Comparison of ENCODE assay signal across 8 mouse cellular contexts in genomic region chr7:4151241-4151640, GRCm38 (mm10). TPM values are rescaled to one million over a fixed set of nuclear protein-coding genes. Genes with fewer than 3 reads are reported as not detected.
DNase-seq lines count a peak whose midpoint lies in the region; ATAC-seq and TF ChIP-seq lines count a peak whose summit lies in the region.

No protein-coding gene starts in this region.

- no peak for DNase-seq in kidney, postnatal 10 days
- DNase-seq in forebrain, embryonic 14.5 days (ENCODE audit: low spot score) = no peak
- peak; percentile 27 for DNase-seq in liver, postnatal 0 days
- DNase-seq in MN1 (ENCODE audit: low spot score) = no peak
- no peak for DNase-seq in spleen, adult 18-20 months
- DNase-seq in gastrocnemius, postnatal 36 days = no peak

- no peak for TF ChIP-seq POLR2A in bone marrow macrophage, adult 2 months (IDR thresholded peaks at IDR 0.05; ENCODE audit: borderline replicate concordance, low read depth, low read length)

- H3K4me1 ChIP-seq in kidney, embryonic 14.5 days (ENCODE audit: control insufficient read depth, insufficient read depth, low read length) = peaks cover 13% of the 10 kb centered on the region
- peaks cover 11% of the 10 kb centered on the region for H3K4me1 ChIP-seq in bone marrow macrophage, adult 2 months (ENCODE audit: control insufficient read depth, insufficient read depth, low read length)
- peaks cover 10% of the 10 kb centered on the region; the same call in 1 of the 2 replicates for H3K4me1 ChIP-seq in forebrain, embryonic 14.5 days (ENCODE audit: control insufficient read depth, insufficient read depth, low read length)
- H3K4me1 ChIP-seq in liver, postnatal 0 days (ENCODE audit: insufficient read depth) = peaks cover 26% of the 10 kb centered on the region

- H3K9me3 ChIP-seq in kidney, embryonic 14.5 days (ENCODE audit: control insufficient read depth, low read length) = no peaks in the 10 kb centered on the region
- no peaks in the 10 kb centered on the region for H3K9me3 ChIP-seq in forebrain, embryonic 14.5 days (replicated peaks; ENCODE audit: control insufficient read depth, low read length)
- H3K9me3 ChIP-seq in liver, postnatal 0 days (ENCODE audit: low read length) = no peaks in the 10 kb centered on the region

- peak overlapping the region; percentile 26 for H3K4me2 ChIP-seq in kidney, embryonic 14.5 days (replicated peaks; ENCODE audit: low read depth, low read length)
- peak overlapping the region; percentile 92 for H3K4me2 ChIP-seq in forebrain, embryonic 14.5 days (ENCODE audit: low read length)
- H3K4me2 ChIP-seq in liver, postnatal 0 days (ENCODE audit: low read depth, low read length) = peak overlapping the region; percentile 98

- H3K4me3 ChIP-seq in kidney, embryonic 14.5 days (ENCODE audit: low read length) = peak overlapping the region; percentile 14; the same call in 1 of the 2 replicates
- H3K4me3 ChIP-seq in bone marrow macrophage, adult 2 months (ENCODE audit: insufficient read depth, low read length) = peak overlapping the region; percentile 84
- peak overlapping the region; percentile 70 for H3K4me3 ChIP-seq in forebrain, embryonic 14.5 days (ENCODE audit: low read depth, low read length)
- H3K4me3 ChIP-seq in liver, postnatal 0 days (ENCODE audit: low read depth, low read length) = peak overlapping the region; percentile 82

- intact Hi-C loops in gastrocnemius, postnatal 36 days (cut with DNase I) = no loop called here

- H3K36me3 ChIP-seq in kidney, embryonic 14.5 days (ENCODE audit: control insufficient read depth, insufficient read depth, low read length) = peaks cover 17% of the 10 kb centered on the region
- H3K36me3 ChIP-seq in forebrain, embryonic 14.5 days (ENCODE audit: control insufficient read depth, insufficient read depth, low read length) = peaks cover 23% of the 10 kb centered on the region
- H3K36me3 ChIP-seq in liver, postnatal 0 days (replicated peaks; ENCODE audit: insufficient read depth, low read length) = peaks cover 17% of the 10 kb centered on the region

- ATAC-seq in kidney, embryonic 14.5 days (ENCODE audit: low FRiP score, low TSS enrichment) = no peak
- no peak for ATAC-seq in forebrain, embryonic 14.5 days
- ATAC-seq in liver, postnatal 0 days = peak; percentile 5; the same call in 1 of the 2 replicates

- no peak for TF ChIP-seq CTCF in bone marrow macrophage, adult 2 months (IDR thresholded peaks at IDR 0.05; ENCODE audit: low read depth, low read length)
- TF ChIP-seq CTCF in liver, postnatal 0 days (IDR thresholded peaks at IDR 0.05; ENCODE audit: low read depth) = no peak

- no peak overlapping the region for H3K9ac ChIP-seq in kidney, embryonic 14.5 days (ENCODE audit: low read depth, low read length)
- no peak overlapping the region for H3K9ac ChIP-seq in forebrain, embryonic 14.5 days (ENCODE audit: low read length)
- H3K9ac ChIP-seq in liver, postnatal 0 days (replicated peaks) = peak overlapping the region; percentile 36; the same call in 1 of the 2 replicates

- WGBS in kidney, embryonic 14.5 days = 16% methylated on average over 22 of the region's 22 CpGs
- 12% methylated on average over 21 of the region's 22 CpGs for WGBS in forebrain, embryonic 14.5 days
- 19% methylated on average over 22 of the region's 22 CpGs for WGBS in liver, postnatal 0 days (ENCODE audit: insufficient replicate concordance)

- peaks cover 13% of the 10 kb centered on the region for H3K27me3 ChIP-seq in kidney, embryonic 14.5 days (ENCODE audit: control insufficient read depth, insufficient read depth, low read length)
- H3K27me3 ChIP-seq in forebrain, embryonic 14.5 days (replicated peaks; ENCODE audit: control insufficient read depth, insufficient read depth, low read length) = peaks cover 18% of the 10 kb centered on the region
- 0 out of 2 replicates have a peak, but pooled peaks cover 3% of the 10 kb centered on the region for H3K27me3 ChIP-seq in liver, postnatal 0 days (ENCODE audit: insufficient read depth, low read length)

- no peak for TF ChIP-seq EP300 in liver, postnatal 0 days (IDR thresholded peaks at IDR 0.05; ENCODE audit: low read depth)

- no peak overlapping the region for H3K27ac ChIP-seq in kidney, embryonic 14.5 days (ENCODE audit: low read depth, low read length)
- H3K27ac ChIP-seq in bone marrow macrophage, adult 2 months (ENCODE audit: insufficient read depth, low read depth, low read length) = no peak overlapping the region
- H3K27ac ChIP-seq in forebrain, embryonic 14.5 days (ENCODE audit: low read depth, low read length) = no peak overlapping the region
- H3K27ac ChIP-seq in liver, postnatal 0 days (ENCODE audit: low read depth) = peak overlapping the region; percentile 97

RNA-seq across cellular contexts. Expression of gene Leng9, which starts 1.1 kb away (rescaled TPM):
- 1.8 and 2.5 TPM in 2 replicates for polyA plus RNA-seq in kidney, embryonic 14.5 days (2014; fragmentation: Nextera tagmentation; extraction: Ambion mirVana)
- 3.1 and 3.8 TPM in 2 replicates for polyA plus RNA-seq in bone marrow macrophage, adult 2 months (2012; ENCODE audit: insufficient read depth, insufficient read length, missing spikeins)
- 3.1 and 3.9 TPM in 2 replicates for polyA plus RNA-seq in forebrain, embryonic 14.5 days (2014; fragmentation: Nextera tagmentation; extraction: Ambion mirVana)
- 2.8 TPM in 2 replicates for polyA plus RNA-seq in liver, postnatal 0 days (2015; fragmentation: Nextera tagmentation; extraction: Ambion mirVana)
- 1 to 10 TPM; 2.0 to 2.9 TPM for total RNA-seq in gastrocnemius, postnatal 36 days (2021)

RNA-seq across cellular contexts. Expression of gene Cdc42ep5, which starts 13.4 kb away (rescaled TPM):
- 30.3 and 34.3 TPM in 2 replicates for polyA plus RNA-seq in kidney, embryonic 14.5 days (2014; fragmentation: Nextera tagmentation; extraction: Ambion mirVana)
- polyA plus RNA-seq in bone marrow macrophage, adult 2 months (2012; ENCODE audit: insufficient read depth, insufficient read length, missing spikeins) = not detected in 2 replicates
- polyA plus RNA-seq in forebrain, embryonic 14.5 days (2014; fragmentation: Nextera tagmentation; extraction: Ambion mirVana) = 5.6 and 5.9 TPM in 2 replicates
- 8.2 and 12.1 TPM in 2 replicates for polyA plus RNA-seq in liver, postnatal 0 days (2015; fragmentation: Nextera tagmentation; extraction: Ambion mirVana)
- 1 to 10 TPM; 2.0 to 3.1 TPM for total RNA-seq in gastrocnemius, postnatal 36 days (2021)

RNA-seq across cellular contexts. Expression of gene Leng8, which starts 14.4 kb away (rescaled TPM):
- 45.0 and 48.7 TPM in 2 replicates for polyA plus RNA-seq in kidney, embryonic 14.5 days (2014; fragmentation: Nextera tagmentation; extraction: Ambion mirVana)
- polyA plus RNA-seq in bone marrow macrophage, adult 2 months (2012; ENCODE audit: insufficient read depth, insufficient read length, missing spikeins) = 126 and 153 TPM in 2 replicates
- polyA plus RNA-seq in forebrain, embryonic 14.5 days (2014; fragmentation: Nextera tagmentation; extraction: Ambion mirVana) = 43.0 and 59.2 TPM in 2 replicates
- polyA plus RNA-seq in liver, postnatal 0 days (2015; fragmentation: Nextera tagmentation; extraction: Ambion mirVana) = 9.1 and 9.7 TPM in 2 replicates
- 10 to 100 TPM; 32.8 to 43.8 TPM for total RNA-seq in gastrocnemius, postnatal 36 days (2021)

RNA-seq across cellular contexts. Expression of gene Ttyh1, which starts 32.0 kb away (rescaled TPM):
- 1.2 and 1.5 TPM in 2 replicates for polyA plus RNA-seq in kidney, embryonic 14.5 days (2014; fragmentation: Nextera tagmentation; extraction: Ambion mirVana)
- not detected in 2 replicates for polyA plus RNA-seq in bone marrow macrophage, adult 2 months (2012; ENCODE audit: insufficient read depth, insufficient read length, missing spikeins)
- polyA plus RNA-seq in forebrain, embryonic 14.5 days (2014; fragmentation: Nextera tagmentation; extraction: Ambion mirVana) = 61.6 and 68.0 TPM in 2 replicates
- polyA plus RNA-seq in liver, postnatal 0 days (2015; fragmentation: Nextera tagmentation; extraction: Ambion mirVana) = 1.9 and 3.2 TPM in 2 replicates
- 1 to 10 TPM; 1.7 to 1.8 TPM for total RNA-seq in gastrocnemius, postnatal 36 days (2021)

Comparison
In these comparisons a context has a peak if more than half of its experiments do, and no peak if none do; other contexts are left out.
1. H3K4me2 ChIP-seq: peak in every context shown above with its lines; median percentile 98 in liver, postnatal 0 days; 92 in forebrain, embryonic 14.5 days; 26 in kidney, embryonic 14.5 days.
2. H3K4me3 ChIP-seq: peak in every context shown above with its lines; median percentile 84 in bone marrow macrophage, adult 2 months; 82 in liver, postnatal 0 days; 70 in forebrain, embryonic 14.5 days; 14 in kidney, embryonic 14.5 days.